Mouse (Mus musculus) A20 (cell line): ENCODE data around the gene Tmem98.

Source experiments
- DNase-seq: peaks from one replicate; pipeline ENCODE4 v3.0.0-alpha.2; 2011; ENCODE audit warnings: low read depth, low spot score

Gene Tmem98

GRCm38 (mm10) chr11:80809993-80810821 lies at the start of gene Tmem98:
Gene Tmem98, plus strand, starts transcription at chr11:80810175.
- DNase-seq = no peak

GRCm38 (mm10) chr11:80761285-80761974 lies 48.5 kb upstream of the Tmem98 start:
- DNase-seq = no peak

DNA sequence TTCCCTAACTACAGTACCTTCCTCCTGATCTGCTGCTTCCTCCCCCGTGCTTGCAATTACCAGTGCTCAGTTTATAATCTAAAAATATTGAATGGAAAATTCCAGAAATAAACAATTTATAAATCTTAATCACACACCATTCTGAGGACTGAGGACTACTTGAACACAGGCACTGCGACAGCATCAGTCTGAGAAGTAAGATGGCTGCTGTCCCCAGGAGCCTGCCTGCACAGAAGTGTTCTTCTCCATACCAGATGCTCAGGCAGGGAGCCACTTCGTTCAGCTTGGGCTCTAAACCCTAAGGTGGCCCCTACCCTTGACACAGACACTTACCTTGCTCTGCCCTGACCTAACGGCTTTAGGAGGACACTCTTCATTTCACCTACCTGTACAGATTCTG lies 47.9 kb upstream of the Tmem98 start:
- DNase-seq = no peak

DNA sequence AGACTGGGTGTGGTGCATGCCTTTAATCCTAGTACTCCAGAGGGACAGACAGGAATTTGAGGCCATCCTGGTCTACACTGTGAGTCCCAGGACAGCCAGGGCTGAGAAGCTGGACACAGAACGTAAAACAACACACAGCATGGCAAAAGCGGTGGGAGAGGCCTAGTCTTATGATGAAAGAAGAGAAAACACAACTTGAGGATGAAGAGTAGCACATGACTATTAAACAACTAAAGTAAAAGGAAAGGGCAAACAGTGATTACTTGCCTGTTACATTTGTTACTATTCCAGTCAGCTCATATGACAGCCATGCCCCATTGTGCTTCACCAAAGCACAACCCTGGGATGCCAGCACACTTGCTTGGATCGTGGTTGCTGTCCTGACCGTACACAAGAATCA lies 43.9 kb upstream of the Tmem98 start:
- no peak for DNase-seq

GRCm38 (mm10) chr11:80766472-80767319 lies 43.3 kb upstream of the Tmem98 start:
- DNase-seq = no peak

DNA sequence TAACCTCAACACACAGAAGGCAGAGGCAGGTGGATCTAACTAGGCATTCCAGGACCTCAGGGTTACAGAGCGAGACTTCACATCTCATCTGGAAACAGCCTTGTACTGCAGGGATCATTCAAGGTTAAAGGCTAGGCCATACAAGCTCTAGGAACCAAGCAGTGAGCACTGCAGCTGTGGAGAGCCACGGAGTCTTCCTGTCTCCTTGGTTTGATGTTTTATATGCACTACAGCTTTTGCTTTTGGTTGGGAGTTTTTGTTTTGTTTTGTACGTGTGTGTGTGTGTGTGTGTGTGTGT lies 42.7 kb upstream of the Tmem98 start:
- DNase-seq = no peak

- DNase-seq = no peak
These were observed 38.8 kb upstream of the Tmem98 start for GRCm38 (mm10) chr11:80771186-80771585.

DNA sequence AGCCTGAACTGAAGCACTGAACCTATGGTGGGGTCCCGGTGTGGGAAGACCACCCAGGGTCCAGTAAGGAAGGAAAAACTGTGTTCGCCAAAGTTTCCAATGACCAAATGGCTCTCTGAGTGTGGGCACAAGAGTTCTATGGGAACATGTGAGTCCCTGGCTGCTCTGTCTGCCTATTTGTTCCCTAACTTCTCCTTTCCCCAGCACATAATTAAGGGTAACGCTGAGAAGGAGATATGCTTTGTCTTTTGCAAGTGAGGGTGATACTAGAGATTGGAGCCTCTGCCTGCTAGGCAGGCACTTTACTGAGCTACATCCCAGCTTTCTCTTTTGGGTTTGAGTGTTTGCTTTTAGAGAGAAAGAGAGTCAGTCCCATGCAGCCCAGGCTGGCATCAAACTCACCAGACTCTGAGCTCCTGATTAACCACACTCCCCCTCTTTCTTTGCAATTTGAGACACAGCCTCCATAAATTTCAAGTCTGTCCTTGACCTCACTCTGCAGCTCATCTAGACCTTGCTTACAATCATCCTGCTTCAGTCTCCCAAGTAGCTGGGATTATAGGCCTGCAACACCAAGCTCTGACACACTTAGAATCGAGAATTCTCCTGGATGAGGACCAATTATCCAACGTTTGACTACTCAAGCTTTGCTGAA lies 38.3 kb upstream of the Tmem98 start:
- no peak for DNase-seq

DNA sequence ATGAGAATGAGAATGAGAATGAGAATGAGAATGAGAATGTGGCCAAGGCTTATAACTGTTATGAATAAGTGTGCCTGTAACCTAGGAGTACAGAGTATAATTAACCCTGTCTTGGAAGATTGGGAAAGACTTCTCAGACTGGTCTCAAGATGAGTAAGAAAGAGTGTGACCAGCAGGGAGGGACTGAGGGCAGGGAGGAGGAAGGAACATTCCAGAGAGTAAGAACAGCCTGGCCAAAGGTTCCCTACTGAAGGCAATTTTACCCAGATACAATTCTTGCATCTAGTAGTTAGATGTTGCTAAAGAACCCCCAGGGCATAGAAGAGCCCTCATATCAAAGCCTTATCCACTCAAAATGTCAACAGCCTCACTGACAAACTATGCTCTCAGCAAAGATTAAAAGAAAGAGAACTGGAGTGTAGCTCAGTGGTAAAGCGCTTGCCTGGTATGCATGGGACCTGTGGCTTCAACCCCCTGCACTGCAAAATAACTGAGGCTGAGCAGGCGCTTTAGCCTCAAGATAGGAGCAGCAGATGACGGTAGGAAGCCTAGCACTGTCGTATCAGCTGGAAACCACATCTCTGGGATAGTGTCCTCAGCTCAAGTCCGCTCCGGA lies 37.3 kb upstream of the Tmem98 start:
- DNase-seq = no peak

DNA sequence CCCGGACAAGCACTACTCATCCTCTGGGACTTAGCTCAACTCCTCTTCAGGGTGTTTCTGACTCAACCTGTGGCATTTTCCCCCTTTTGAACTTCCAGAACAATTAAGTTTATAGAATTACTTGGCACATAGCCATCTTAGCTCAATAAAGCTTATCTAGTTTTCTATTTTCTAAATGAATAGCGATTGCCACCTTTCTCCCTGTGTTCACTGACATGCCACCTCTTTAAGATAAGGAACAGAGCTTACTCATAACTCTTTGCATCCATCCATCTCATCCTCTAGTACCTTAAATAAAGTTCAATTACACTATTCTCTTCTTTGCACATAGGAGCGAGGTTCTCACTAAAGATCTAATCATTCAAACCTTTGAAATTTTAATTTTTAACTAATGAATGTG lies 34.4 kb upstream of the Tmem98 start:
- DNase-seq = no peak

DNA sequence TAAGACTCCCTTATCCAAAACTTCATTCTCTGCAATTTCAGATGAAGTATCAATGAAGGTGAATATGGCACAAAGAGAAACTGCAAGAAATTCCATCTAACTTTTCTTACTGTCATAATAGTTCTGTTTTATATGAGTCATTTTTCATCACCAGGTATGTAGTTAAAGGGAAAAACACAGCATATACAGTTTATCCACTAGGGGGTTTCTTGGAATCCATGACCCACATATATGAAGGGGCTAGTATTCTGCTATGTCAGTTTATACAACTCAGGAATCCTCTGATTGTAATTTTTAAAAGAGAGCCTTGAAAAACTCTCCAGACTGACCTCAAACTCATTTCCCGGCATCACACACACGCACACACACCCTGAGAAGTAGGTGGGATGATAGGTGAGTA lies 32.3 kb upstream of the Tmem98 start:
- no peak for DNase-seq

DNA sequence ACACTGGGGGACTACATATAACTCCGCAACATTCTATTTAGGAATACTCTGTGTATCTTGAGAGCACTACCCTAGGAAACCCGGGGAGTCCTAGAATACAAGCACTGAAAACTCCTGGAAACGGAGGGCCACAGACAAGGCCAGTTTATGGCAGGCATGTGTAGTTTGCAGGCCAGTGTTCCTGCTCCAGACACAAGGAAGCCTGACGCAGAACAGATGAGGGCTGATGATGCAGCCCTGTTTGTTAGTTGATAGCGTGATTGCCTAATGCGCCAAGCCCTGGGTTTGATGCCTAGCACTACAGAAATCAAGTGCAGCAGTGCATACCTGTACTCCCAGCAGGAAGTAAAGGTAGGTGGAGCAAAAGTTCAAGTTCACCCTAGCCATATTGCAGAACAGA lies 31.8 kb upstream of the Tmem98 start:
- no peak for DNase-seq

GRCm38 (mm10) chr11:80778916-80779526 lies 31.0 kb upstream of the Tmem98 start:
- DNase-seq = no peak

GRCm38 (mm10) chr11:80779527-80780344 lies 30.2 kb upstream of the Tmem98 start, which contains the start of gene Myo1d:
Gene Myo1d, minus strand, starts transcription at chr11:80780025.
- DNase-seq = peak; percentile 88

GRCm38 (mm10) chr11:80781535-80781934 lies 28.4 kb upstream of the Tmem98 start:
- no peak for DNase-seq

- no peak for DNase-seq
These were observed 26.5 kb upstream of the Tmem98 start for GRCm38 (mm10) chr11:80783460-80783859.

- no peak for DNase-seq
These were observed 25.7 kb upstream of the Tmem98 start for GRCm38 (mm10) chr11:80784294-80784743.

DNA sequence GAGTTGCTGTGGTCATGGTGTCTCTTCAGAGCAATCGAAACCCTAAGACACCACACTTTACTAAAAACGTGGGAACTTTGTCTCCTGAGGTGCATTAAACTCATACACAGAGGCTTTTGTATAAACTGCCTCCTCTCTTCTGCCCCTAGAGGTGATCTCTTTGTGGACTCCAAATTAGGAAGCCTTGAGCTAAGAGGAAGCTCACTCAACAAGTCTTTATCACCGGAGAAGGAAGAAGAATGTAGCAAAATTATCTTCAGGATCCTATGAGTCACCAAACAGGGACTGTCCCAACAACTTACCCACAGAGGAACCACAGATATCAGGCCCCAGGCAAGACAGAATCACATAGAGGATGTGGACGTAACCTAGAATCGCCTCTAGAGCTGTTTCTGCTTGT lies 24.3 kb upstream of the Tmem98 start:
- peak; percentile 19 for DNase-seq

- DNase-seq = no peak
These were observed 20.2 kb upstream of the Tmem98 start for GRCm38 (mm10) chr11:80789647-80790240.

DNA sequence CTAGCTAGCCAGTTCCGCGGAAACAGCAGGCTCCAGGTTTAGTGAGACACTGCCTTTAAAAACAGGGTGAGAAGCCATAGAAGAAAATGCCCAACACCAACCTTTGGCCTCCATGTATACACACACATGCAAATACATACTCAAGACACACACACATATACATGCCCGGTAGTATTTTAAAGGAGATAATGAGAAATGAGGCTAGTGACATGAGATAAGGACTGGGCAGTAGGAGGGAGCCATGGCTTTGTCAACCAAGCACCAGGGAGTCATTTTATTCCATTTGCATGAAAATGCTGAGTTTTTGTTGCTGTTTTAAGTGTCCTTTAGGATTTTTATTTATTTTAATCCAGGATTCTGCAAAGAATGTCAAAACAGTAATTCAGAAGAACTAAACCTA lies 19.6 kb upstream of the Tmem98 start:
- no peak for DNase-seq
